Mouse (Mus musculus) thymus, postnatal 36 days (tissue): ENCODE data around the gene Gm47189.
"Not testable (repeated sequence)": the region's sequence is repeated elsewhere in the genome, so short reads cannot be mapped to it uniquely, and the experiment has no call there.

Experiments
- DNase-seq, 2 experiments: peaks; one replicate each; pipeline ENCODE4 v3.0.0; 2022; ENCODE audit warnings: mixed read lengths in 2 of 2

Gene Gm47189

DNA sequence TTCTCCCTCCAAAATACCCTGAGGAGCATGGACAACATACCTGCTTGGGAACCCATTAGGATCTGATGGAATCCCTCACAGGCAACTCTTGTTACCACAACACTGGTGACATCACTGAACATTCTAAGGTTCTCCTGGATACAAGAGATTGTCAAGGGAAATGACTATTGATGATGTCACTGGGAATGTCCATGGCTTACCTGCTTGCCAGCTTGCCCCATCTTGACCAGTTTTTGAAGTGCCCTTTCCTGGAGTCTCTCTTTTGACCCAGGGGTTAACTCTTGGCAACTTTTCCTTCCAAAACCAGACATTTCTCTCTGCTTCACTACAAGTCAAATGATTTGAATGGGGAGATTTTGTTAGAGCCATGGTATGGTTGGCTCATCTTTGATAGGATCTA lies at the start of gene Gm47189:
Gene Gm47189, minus strand, starts transcription at position 101 of the 400 bp plus-strand sequence.
- not testable (repeated sequence) for DNase-seq

GRCm38 (mm10) chr14:41755931-41756330 lies 16.3 kb downstream of the Gm47189 start:
- peak in 1 of 2 experiments; percentile 1 for DNase-seq

GRCm38 (mm10) chr14:41750514-41750913 lies 21.7 kb downstream of the Gm47189 start, which contains the start of gene Gm7929:
TSS of gene Gm7929 (minus strand) at chr14:41750614.
- DNase-seq: not testable (repeated sequence)

DNA sequence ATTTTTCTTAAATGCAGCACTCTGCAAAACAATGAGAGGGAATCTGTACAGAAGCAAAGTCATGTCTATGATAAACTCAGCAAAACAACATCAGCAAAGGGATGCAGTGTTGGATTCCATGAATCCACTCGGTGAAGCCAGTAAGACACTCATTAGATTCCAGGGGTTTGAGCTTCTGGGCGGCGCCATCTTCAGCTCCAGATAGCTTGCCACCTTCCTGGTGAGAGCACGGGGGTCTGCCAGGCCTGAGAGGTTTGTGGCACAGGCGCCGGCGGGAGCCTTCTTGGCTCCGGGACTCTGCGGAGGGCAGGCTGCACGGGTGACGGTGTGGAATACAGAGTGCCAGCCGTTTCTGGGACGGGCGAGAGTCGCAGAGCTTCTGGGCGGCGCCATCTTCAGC lies 48.8 kb downstream of the Gm47189 start:
- not testable (repeated sequence) for DNase-seq

- DNase-seq: not testable (repeated sequence)
These were observed 55.1 kb downstream of the Gm47189 start for GRCm38 (mm10) chr14:41717180-41717579.
